Mouse (Mus musculus) bone marrow macrophage, adult 2 months (primary cell): ENCODE results near the gene Mybphl. TPM values are rescaled to one million over a fixed set of nuclear protein-coding genes. Genes with fewer than 3 reads are reported as not detected.

Experiments used
- H3K27ac ChIP-seq: 2 replicates; pipeline ENCODE4 v1.5.1; 2012; ENCODE audit warnings: low read depth, low read length; ENCODE audit not compliant: insufficient read depth
- H3K4me1 ChIP-seq: 2 replicates; pipeline ENCODE4 v1.6.1; 2012; ENCODE audit warnings: low read length; ENCODE audit not compliant: control insufficient read depth, insufficient read depth
- H3K4me3 ChIP-seq: 2 replicates; pipeline ENCODE4 v1.5.1; 2012; ENCODE audit warnings: mild to moderate bottlenecking, low read length, moderate library complexity; ENCODE audit not compliant: insufficient read depth
- CTCF ChIP-seq: IDR thresholded peaks from 2 replicates; pipeline ENCODE4 v1.5.1; 2012; ENCODE audit warnings: low read depth, mild to moderate bottlenecking, low read length, moderate library complexity
- POLR2A ChIP-seq: IDR thresholded peaks from 2 replicates; pipeline ENCODE4 v1.6.1; 2012; ENCODE audit warnings: mild to moderate bottlenecking, low read depth, low read length, borderline replicate concordance
- polyA plus RNA-seq: library from polyadenylated mRNA; stranded (reverse); fragments of >200 nt; gene quantifications from 2 replicates; pipeline ENCODE4 v1.2.4, GENCODE M21; 2012; ENCODE audit not compliant: missing spikeins, insufficient read depth, insufficient read length

Mybphl gene
- polyA plus RNA-seq, 1 experiment: not detected

DNA sequence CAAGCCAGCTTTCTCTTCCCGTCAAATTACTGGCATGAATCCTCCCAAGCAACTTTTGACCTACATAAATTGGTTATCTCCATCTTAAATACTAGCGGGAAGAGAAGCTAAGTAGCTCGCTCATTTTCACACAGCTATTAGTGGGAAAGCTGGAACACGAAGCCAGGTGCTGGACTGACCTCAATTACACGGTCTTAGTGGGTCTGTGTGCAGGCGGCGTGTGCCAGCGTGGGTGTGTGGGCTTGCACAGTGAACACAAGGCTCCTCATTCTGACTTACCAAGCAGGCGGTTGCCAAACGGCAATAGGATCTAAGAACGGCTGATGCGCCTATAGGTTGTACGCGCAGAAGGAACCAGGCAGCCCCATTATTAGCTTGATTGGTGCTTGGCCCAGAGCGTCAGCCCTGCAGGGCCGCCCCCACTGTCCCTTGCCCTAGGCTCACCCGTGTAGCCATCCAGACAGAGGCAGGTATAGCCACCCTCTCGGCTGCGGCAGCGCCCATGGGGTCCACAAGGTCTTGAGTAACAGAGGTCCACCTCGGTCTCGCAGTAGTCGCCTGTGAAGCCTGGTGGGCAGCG lies 41.7 kb downstream of the Mybphl start:
- TF ChIP-seq CTCF (no peak), POLR2A (no peak)
- no peak overlapping the region for H3K4me3 ChIP-seq

DNA sequence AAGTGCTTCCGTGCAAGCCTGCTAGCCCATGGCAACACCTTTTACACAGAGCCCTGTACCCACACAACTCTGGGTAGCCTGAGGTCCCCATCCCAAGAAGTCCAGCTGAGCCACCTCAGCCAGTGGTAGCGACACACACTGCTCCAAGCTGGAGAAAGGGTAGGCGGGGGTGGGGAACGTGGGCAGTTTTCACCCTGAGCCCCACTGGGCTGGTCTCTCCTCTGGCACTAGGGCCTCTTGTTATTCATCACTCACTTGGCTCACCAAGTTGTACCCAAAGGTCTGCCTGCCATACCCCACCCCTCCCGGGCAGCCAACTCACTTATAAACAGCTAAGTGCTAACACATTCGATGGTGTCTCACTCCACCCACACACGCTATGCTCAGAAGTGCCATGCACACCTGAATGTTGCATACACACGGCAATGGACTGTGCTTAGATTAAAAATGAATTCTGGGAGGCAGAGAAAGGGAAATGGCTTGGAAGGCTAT lies 43.9 kb downstream of the Mybphl start:
- Histone ChIP-seq H3K4me1 (no peaks in the 10 kb centered on the region), H3K4me3 (no peak overlapping the region), H3K27ac (no peak overlapping the region)
- no peak for TF ChIP-seq CTCF
- no peak for TF ChIP-seq POLR2A

More for the DNA sequence above, 41.7 kb downstream of the Mybphl start:
- H3K4me1 ChIP-seq: no peaks in the 10 kb centered on the region
- no peak overlapping the region for H3K27ac ChIP-seq

DNA sequence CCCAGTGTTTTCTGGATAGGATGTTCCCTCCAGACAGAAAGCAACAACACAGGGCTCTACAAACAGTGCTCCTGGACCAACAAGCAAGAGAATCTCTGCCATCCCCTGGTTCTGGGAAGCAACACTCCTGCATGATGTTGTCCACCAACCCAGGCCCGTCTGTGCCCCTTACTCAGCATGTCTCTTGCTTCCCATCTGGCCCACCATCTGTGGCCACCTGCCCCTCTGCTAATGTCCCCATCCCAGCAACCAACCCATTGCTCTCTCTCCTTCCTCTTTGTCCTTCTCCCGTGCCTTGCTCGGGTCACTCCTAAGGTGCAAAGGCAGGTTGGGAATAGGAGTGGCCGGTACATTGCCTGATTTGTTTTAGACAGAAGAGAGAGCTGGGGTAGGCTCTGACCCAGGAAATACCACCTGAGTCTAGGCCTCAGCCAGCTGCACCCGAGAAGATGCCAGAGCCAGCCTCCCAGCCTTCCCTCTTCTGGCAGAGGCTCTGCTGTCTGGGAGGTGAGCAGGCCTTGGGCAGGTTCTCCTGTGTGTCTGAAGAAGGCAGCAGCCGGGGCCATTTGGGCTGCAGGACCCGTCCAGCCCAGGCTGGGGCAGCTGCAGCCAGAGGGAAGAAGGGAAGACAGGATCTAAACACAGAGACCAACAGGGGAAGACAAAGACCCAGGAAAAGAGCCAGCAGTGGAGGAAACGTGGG lies 45.1 kb downstream of the Mybphl start:
- no peaks in the 10 kb centered on the region for H3K4me1 ChIP-seq
- no peak overlapping the region for H3K4me3 ChIP-seq
- no peak overlapping the region for H3K27ac ChIP-seq
- TF ChIP-seq CTCF: no peak
- no peak for TF ChIP-seq POLR2A

DNA sequence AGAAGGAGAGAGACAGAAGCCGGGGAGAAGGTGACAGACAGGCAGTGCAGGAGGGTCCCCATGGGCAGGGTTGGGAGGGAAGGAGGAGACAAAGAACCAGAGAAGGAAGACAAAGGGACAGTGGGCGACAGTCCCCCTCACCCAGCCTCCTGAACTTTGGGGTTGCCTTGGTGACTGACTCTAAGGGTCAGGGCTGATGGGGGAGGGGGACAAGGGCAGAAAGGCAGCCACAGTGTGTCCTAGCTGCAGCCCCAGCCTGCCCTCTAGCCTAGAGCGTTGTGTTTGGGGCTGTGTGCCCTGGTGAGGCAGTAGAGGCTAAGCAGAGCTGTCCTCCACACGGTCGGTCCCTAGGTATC lies 45.6 kb downstream of the Mybphl start:
- Histone ChIP-seq H3K4me3 (no peak overlapping the region), H3K27ac (no peak overlapping the region), H3K4me1 (no peaks in the 10 kb centered on the region)
- TF ChIP-seq CTCF (no peak), POLR2A (no peak)

DNA sequence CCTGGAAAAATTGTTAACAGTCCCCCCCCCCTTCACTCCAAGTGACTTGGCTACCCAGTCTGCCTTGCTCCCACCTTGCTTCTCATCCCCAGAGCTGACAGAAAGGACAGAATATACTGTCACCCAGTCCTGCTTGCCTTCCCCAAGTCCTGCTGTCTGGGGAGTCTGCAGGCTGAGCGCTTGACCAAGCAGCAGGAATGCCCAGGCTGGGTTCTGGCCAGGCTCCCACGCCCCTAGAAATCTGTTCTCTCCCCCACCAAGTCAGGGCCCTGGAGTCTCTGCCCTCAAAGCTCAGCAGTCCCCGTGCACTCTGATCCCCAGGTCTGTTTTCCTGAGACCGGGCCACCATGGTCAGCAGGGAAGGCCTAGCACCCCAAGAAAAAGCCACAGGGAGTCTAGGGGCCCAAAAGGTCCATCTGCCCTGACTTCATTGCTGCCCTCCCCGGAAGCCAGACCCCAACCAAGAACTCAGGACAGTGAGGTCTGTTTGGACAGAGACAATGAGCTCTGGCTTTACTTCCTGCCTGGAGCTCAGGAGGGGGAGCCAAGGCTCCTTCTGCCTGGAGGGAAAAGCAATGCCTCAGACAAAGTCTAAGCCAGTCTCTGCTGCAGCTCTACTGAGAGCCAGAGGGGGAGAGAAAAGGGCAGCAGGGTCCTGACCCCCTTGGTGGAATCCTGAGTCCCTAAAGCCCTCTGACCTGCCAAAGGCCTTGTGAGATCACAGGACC lies 46.5 kb downstream of the Mybphl start:
- no peak overlapping the region for H3K4me3 ChIP-seq
- TF ChIP-seq CTCF (no peak), POLR2A (no peak)

DNA sequence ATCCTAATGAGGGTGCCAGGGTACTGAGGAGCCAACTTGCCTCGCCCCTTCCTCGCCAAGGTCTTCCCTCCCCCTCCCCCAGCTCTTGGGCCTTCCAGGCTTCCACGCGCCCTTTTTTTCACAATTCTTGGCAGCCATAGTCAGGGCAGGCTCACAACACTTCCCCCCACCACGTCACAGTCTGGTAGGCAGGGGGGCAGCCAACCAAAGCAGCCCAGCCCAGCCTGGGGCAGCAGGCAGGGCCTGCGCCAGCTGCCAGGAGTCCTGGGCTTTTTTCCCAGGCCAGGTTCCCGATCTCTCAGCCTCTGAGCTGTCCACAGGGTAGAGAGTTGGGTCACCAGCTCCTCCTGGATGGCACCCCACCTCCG lies 47.0 kb downstream of the Mybphl start:
- Histone ChIP-seq H3K27ac (no peak overlapping the region), H3K4me3 (no peak overlapping the region), H3K4me1 (no peaks in the 10 kb centered on the region)
- TF ChIP-seq POLR2A: no peak
- no peak for TF ChIP-seq CTCF

More for the DNA sequence above, 46.5 kb downstream of the Mybphl start:
- no peaks in the 10 kb centered on the region for H3K4me1 ChIP-seq
- H3K27ac ChIP-seq: no peak overlapping the region

DNA sequence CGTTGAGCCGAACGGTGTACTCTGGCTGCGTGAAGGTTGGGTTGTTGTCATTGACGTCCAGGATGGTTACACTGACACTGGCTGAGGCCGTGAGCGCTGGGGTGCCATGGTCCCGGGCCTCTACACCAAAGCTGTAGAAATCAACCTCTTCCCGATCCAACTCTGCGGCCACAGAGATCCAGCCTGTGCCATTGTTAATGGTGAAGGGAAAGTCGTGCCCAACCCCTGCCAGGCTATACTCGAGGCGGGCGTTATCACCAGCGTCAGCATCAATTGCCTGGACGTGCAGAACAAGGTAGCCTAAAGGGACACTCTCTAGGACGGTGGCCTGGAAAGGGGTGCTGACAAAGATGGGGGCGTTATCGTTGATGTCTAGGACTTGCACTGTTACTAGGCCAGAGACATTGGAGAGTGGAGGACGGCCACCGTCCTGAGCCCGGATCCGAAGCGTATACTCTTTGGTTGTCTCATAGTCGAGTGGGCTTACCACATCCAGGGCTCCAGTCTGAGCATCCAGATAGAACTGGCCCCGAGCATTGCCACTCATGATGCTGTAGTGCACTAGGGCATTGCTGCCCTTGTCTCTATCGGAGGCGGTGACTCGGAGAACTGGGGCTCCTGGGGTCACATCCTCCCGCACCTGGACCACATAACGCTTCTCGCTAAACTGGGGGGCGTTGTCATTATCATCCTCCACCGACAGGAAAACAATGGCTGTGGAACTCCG lies 49.1 kb downstream of the Mybphl start:
- no peaks in the 10 kb centered on the region for H3K4me1 ChIP-seq
- H3K4me3 ChIP-seq: no peak overlapping the region
- TF ChIP-seq CTCF (no peak), POLR2A (no peak)
- H3K27ac ChIP-seq: no peak overlapping the region

DNA sequence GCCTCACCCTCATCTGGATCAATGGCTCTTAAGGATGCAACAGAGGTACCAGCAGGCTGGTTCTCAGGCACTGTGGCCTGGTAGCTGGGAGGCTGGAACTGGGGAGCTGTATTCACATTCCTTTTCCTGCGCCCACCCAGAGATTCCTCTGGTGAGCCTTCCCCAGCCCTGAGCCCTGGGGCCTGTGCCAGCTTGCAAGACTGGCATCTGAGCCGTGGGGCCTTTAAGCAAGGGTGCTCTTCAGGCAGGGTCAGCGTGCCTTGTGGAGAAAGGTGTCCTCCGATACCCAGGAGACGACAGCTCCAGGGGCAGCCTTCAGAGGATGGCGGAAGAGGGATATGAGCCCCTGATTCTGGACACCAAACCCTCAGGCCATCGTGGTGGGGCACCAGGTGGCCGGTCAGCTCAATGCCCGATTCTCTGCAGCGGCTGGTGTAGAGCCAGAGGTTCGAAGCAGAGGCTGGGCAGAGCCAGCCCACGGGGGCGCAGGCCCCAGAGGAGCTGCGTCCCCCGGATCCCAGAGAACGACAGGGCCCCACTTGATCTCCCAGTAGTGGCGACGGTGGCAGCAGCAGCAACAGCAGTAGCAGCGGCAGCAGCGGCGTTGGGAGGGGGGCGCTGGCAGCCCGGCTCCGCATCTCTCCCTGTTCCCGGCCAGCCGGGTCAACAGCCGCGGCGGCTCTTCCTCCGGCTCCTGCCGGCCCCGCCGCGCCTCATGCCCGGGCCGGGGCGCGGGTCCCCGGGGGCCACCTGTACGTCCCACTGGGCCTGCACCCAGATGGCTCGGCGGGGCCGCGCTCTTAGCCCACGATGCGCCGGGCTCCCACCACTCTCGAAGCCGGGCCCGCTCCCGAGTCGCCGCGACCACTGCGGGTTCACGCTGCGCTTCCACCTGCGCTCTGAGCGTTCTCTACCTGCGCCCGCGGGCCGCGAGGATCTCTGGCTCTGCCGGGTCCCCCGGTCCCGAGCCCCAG lies 50.4 kb downstream of the Mybphl start, which contains the start of gene Celsr2:
Celsr2 (minus strand) TSS at position 696 of the 974 bp plus-strand sequence.
- no peak within 1 kb of the TSS for H3K27ac ChIP-seq
- H3K4me1 ChIP-seq: no peaks in the 10 kb centered on the region
- peak within 1 kb of the TSS; percentile 59 for H3K4me3 ChIP-seq
- TF ChIP-seq POLR2A (no peak), CTCF (no peak)
